Mouse (Mus musculus): Measurements from ENCODE around the gene Arl6ip1.

DNA sequence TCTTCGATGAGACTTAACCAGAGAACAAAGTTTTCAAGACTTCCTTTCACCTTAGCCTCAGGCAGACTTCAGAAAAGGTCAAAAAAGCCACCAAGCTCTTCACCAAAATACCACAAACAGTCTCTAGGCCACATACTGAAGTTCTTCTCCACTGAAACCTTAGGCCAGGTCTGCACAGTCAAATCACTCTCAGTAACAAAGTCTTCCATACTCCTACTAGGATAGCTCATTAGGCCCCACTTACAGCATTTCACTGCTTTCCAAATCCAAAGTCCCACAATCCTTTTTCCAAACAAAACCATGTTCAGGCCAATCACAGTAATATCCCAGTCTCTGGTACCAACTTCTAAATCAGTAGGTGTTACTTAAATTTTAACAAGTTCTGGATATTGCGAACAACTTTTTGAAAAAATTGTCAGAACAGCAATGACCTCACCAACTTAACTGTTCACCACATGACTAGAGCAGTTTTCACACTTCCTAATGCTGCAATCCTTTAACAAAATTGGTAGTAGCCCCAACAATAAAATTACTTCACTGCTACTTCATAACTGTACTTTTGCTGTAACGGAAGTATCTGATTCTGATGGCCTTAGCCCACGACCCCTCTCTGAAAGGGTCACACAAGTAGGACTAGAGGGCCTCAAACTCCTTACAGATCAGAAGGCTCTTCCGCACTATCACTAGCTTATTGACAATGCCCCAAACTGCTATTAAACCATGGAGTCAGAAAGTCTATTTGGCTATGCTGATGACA is 15.7 kb downstream of the Arl6ip1 start:
- no peak for TF ChIP-seq CTCF (IDR thresholded peaks at IDR 0.05; ENCODE audit: low read depth, low read length)
- no peak for TF ChIP-seq EP300 (IDR thresholded peaks at IDR 0.05; ENCODE audit: insufficient read depth, low read depth, low read length)
- no peak for TF ChIP-seq POLR2A (IDR thresholded peaks at IDR 0.05; ENCODE audit: insufficient read depth, low read length)

Measured in ES-Bruce4 (cell line).